Mouse (Mus musculus): ENCODE data around the gene Pcnx2.

Gene Pcnx2

DNA sequence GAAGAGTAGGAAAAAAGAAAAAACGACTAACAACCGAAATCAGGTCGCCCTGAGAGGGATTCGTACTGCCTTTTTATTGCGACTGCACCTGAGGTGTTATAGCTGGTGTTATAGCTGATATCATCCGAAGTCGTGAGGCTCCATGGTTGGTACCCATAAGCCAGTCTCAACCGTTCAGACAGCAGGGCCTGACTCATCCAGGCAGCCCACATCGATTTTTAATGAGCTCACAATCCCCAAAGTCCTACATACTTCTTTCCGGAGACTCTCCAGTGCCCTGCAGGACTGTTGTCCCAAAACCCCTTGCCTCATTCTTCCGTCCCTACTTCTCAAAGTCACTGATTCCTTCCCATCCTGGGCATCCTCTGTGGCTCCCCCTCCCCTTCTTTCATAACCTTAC is 729 bp downstream of the Pcnx2 start:
- DNase-seq (ENCODE audit: low spot score), result no peak

DNA sequence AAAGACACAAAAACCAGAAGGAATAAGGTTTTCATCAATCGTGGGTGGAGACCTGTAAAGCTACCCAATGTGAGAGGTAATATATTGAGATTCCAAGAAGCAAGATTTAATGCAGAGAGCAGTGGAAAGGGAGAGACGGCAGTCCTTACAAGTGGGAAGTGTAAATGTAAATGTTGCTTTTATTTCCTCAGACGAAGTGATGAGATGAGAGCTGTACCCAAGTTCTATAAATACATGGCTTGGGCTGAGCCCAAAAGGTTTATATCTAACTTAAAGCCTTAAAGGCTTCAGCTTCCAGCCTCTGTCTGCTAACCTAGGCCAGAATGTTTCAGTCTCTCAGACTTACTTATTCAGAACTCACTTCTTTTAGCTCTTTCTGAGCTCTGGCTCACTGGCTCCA is 8.2 kb downstream of the Pcnx2 start:
- DNase-seq (ENCODE audit: low spot score), result no peak

DNA sequence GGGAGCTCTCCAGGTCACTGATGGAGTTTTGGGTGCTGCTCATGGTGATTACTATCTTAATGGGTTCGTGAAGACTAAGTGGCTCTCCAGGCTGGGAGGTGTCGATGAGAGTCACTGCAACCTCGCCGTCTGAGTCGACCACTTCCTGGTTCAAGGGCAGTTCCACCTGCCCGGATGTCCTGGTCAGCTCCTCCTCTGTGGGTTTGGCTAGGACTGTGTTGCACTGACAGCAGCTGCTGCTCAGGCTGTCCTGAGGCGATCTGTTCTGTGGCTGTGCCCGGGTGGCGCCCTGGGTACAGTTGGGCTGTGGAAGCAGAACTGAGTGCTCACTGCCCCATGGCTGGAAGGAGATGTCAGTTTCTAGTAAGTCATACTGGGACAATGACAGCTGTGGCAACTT is 10.6 kb downstream of the Pcnx2 start:
- no peak for DNase-seq (ENCODE audit: low spot score)

- no peak for DNase-seq (ENCODE audit: low spot score)
Measured at GRCm38 (mm10) chr8:125880447-125880846, 17.7 kb downstream of the Pcnx2 start.

- no peak for DNase-seq (ENCODE audit: low spot score)
Measured at GRCm38 (mm10) chr8:125873250-125873534, 24.9 kb downstream of the Pcnx2 start.

GRCm38 (mm10) chr8:125872501-125873249 is 25.4 kb downstream of the Pcnx2 start:
- DNase-seq (ENCODE audit: low spot score), result no peak

- peak; percentile 65 for DNase-seq (ENCODE audit: low spot score)
Measured at GRCm38 (mm10) chr8:125870821-125871321, 27.2 kb downstream of the Pcnx2 start.

DNA sequence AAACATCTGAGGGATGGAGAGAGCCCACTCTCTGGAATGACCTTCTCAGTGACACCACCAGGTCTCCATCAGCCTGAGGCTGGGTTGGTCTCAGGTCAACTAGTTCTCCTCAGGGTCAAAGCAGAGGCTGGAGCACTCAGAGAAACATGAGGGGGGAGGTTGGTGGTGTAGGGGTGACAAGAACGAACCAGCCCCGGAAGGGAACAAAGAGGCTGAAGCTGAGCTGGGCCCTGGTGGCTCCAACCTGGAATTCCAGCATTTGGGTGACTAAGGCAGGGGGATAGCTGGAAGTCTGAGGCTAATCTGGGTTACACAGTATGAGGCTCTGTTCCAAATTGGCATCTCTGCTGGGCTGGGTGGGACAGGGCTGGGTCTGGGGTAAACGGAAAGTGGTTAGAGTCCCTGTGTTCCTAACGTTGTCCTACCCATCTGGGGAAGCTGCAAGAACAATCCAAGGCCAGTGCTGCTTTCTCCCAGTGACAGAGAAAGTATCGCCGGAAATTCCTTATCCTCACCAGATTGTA is 27.9 kb downstream of the Pcnx2 start:
- no peak for DNase-seq (ENCODE audit: low spot score)

DNA sequence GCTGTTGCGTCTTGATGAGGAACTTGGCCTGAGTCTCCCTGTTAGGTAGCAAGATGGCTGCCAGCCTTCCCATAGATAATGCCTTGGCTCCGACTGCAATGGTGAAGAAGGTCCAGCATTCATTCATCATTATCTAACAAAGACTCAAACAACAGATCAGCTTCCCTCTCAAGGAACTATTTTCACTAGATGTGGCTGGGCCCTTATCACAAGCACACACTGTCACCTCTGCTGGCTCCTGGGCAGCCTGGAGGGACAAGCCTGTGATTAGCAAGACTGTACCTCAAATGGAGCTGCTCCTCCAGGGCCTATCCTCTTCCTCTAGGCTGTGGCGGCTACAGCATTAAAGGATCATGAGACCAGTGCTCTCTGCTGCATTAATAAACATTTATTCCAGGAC is 28.4 kb downstream of the Pcnx2 start:
- DNase-seq (ENCODE audit: low spot score), result no peak

DNA sequence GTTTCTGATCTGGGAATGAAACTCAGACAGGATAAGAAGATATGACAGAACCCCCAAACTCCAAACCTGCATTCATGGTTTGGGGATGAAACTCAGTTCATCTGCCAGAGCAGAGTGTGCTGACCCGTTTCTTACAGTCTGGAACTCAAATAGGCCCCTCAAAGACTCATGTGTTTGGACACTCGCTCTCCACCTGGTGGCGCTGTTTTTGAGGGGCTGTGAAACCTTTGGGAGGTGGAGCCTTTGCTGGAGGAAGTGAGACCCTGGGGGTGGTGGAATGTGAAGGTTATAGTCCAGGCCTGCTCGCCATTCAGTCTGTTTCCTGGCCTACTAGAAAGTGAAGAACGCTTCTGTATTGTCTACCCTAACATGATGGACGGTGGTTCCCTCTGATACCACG is 29.6 kb downstream of the Pcnx2 start:
- DNase-seq (ENCODE audit: low spot score), result no peak

- no peak for DNase-seq (ENCODE audit: low spot score)
Measured at GRCm38 (mm10) chr8:125866125-125866524, 32.0 kb downstream of the Pcnx2 start.

GRCm38 (mm10) chr8:125857251-125857650 is 40.9 kb downstream of the Pcnx2 start:
- DNase-seq (ENCODE audit: low spot score), result no peak

GRCm38 (mm10) chr8:125856160-125856559 is 42.0 kb downstream of the Pcnx2 start:
- no peak for DNase-seq (ENCODE audit: low spot score)

DNA sequence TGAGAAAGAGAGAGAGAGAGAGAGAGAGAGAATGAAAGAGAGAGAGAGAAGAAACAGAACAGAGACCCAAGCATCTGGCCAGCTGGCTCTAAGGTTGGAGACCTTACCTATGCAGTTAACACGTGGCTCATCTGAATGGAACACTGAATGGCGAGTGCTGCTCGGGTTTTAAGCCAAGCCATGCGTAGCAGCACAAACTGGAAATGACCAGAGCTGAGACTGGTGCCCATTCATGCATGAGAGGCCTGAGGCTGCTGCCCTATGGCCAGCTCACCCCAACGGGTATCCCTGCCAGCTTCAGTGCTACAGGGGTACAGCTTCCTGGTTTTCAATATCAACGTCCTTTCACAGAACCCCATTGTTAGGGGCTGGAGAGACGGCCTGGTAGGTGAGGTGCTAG is 43.7 kb downstream of the Pcnx2 start:
- DNase-seq (ENCODE audit: low spot score), result no peak

GRCm38 (mm10) chr8:125853300-125853699 is 44.8 kb downstream of the Pcnx2 start:
- no peak for DNase-seq (ENCODE audit: low spot score)

GRCm38 (mm10) chr8:125849181-125849580 is 48.9 kb downstream of the Pcnx2 start:
- DNase-seq (ENCODE audit: low spot score), result no peak

DNA sequence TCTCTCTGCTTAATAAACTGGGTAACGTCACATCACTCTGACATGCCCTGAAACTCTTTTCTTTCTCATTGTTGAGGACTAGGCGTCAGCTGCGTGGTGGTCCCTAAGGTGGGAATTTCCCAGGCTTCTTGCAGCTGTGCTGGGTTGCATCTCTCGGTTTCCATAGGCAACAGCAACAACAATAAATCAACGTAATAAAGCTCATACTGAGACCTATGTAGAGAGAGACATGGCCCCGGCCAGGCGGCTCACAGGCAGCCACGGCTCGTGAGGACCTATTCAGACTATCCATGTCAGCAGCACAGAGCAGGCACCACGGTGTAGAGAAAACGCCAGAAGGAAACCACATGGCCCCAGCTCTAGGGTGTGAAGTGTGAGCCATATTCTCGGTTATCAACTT is 50.3 kb downstream of the Pcnx2 start:
- DNase-seq (ENCODE audit: low spot score), result no peak

DNA sequence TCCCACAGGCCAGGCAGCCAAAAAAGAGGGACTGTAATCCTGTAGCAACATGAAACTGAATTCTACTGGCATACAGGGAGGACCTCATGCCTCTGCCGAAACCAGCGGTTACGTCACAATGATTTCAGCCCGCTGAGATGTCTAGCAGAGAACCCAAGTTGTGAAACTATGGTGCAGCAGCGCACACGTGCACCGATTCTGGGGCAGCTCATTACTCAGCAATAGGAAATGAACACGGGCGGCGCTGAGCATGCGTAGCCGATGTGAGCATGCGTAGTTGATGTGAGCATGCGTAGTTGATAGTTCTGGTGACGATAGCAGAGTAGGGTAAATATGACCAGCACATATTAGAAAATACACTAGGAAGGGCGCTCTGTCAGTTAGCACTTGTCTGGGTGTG is 52.8 kb downstream of the Pcnx2 start:
- DNase-seq (ENCODE audit: low spot score), result no peak

GRCm38 (mm10) chr8:125843122-125843836 is 54.8 kb downstream of the Pcnx2 start:
- no peak for DNase-seq (ENCODE audit: low spot score)

- DNase-seq (ENCODE audit: low spot score), result no peak
Measured at GRCm38 (mm10) chr8:125842158-125842557, 56.0 kb downstream of the Pcnx2 start.

GRCm38 (mm10) chr8:125824688-125825087 is 73.4 kb downstream of the Pcnx2 start:
- no peak for DNase-seq (ENCODE audit: low spot score)

GRCm38 (mm10) chr8:125823719-125824118 is 74.4 kb downstream of the Pcnx2 start:
- DNase-seq (ENCODE audit: low spot score), result no peak

GRCm38 (mm10) chr8:125822065-125822464 is 76.1 kb downstream of the Pcnx2 start:
- DNase-seq (ENCODE audit: low spot score), result no peak

Measured in layer of hippocampus, adult 9-10 months (tissue).